Mouse (Mus musculus) frontal cortex, postnatal 25 days (tissue): ENCODE data around the gene Dnaaf2.
A peak's percentile ranks its signal among the peaks of the same experiment; 100 is the strongest.
"Not testable (repeated sequence)": the region's sequence is repeated elsewhere in the genome, so short reads cannot be mapped to it uniquely, and the experiment has no call there.

Experiments used
- DNase-seq, 2 experiments: peaks; one replicate each; pipeline ENCODE4 v3.0.0; 2022; ENCODE audit warnings: low spot score in 2 of 2

Gene Dnaaf2

GRCm38 (mm10) chr12:69164904-69165303 is 33.3 kb downstream of the Dnaaf2 start:
- no peak for DNase-seq

GRCm38 (mm10) chr12:69163586-69163985 is 34.6 kb downstream of the Dnaaf2 start:
- DNase-seq, result not testable (repeated sequence)

- not testable (repeated sequence) for DNase-seq
Measured at GRCm38 (mm10) chr12:69160677-69161076, 37.6 kb downstream of the Dnaaf2 start.

- DNase-seq, result no peak
Measured at GRCm38 (mm10) chr12:69159578-69159940, 38.7 kb downstream of the Dnaaf2 start.

- DNase-seq, result peak; percentile 97
Measured at GRCm38 (mm10) chr12:69158765-69159577, 39.3 kb downstream of the Dnaaf2 start, which contains the start of gene Rps29. Gene Rps29 (minus strand): TSS chr12:69159186.

GRCm38 (mm10) chr12:69158366-69158764 is 39.9 kb downstream of the Dnaaf2 start:
- no peak for DNase-seq

- no peak for DNase-seq
Measured at GRCm38 (mm10) chr12:69157107-69157506, 41.1 kb downstream of the Dnaaf2 start.

- DNase-seq, result no peak
Measured at GRCm38 (mm10) chr12:69156436-69156835, 41.8 kb downstream of the Dnaaf2 start.

- no peak for DNase-seq
Measured at GRCm38 (mm10) chr12:69155923-69156322, 42.3 kb downstream of the Dnaaf2 start.

- DNase-seq, result no peak
Measured at GRCm38 (mm10) chr12:69150049-69150448, 48.2 kb downstream of the Dnaaf2 start.

- no peak for DNase-seq
Measured at GRCm38 (mm10) chr12:69147166-69147735, 51.0 kb downstream of the Dnaaf2 start.

- no peak for DNase-seq
Measured at GRCm38 (mm10) chr12:69143460-69143859, 54.8 kb downstream of the Dnaaf2 start.

GRCm38 (mm10) chr12:69139841-69140240 is 58.4 kb downstream of the Dnaaf2 start:
- no peak for DNase-seq

GRCm38 (mm10) chr12:69139201-69139600 is 59.0 kb downstream of the Dnaaf2 start:
- DNase-seq, result no peak
